Mouse (Mus musculus) kidney, postnatal 14 days (tissue): Measurements from ENCODE around the gene Gm21861.
"Not testable (repeated sequence)": the region's sequence is repeated elsewhere in the genome, so short reads cannot be mapped to it uniquely, and the experiment has no call there.

Experiments used
- DNase-seq: peaks from one replicate; pipeline ENCODE4 v3.0.0; 2022; ENCODE audit warnings: mixed read lengths

Gene Gm21861

GRCm38 (mm10) chrY:58814497-58814896 lies at the start of gene Gm21861:
Gene Gm21861, minus strand, starts transcription at chrY:58814597.
- not testable (repeated sequence) for DNase-seq
